Mouse (Mus musculus): ENCODE measurements around the gene Lhx2.

The Lhx2 gene

DNA sequence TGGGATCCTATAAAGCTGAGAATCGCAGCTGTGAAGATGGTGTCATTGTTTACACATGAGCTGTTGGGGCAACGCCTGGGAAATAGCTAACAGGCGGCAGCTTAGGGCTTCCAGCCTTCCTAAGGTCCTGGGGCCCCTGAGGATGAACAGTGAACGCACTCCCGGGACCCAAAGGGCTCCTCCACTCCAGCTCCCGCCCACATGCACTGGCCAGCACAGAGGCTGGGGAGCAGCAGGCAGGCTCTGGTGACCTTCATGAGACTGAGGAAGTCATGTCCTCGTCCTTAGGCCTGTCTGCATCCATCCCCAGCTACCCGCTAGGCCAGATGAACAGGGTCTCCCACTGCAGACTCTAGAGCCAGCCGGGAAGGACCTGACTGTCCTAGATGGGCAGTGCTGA lies 27.9 kb downstream of the Lhx2 start:
- DNase-seq, result no peak

- no peak for DNase-seq
Measured at GRCm38 (mm10) chr2:38367852-38368251, 28.8 kb downstream of the Lhx2 start.

GRCm38 (mm10) chr2:38368746-38369330 lies 29.8 kb downstream of the Lhx2 start:
- DNase-seq, result no peak

DNA sequence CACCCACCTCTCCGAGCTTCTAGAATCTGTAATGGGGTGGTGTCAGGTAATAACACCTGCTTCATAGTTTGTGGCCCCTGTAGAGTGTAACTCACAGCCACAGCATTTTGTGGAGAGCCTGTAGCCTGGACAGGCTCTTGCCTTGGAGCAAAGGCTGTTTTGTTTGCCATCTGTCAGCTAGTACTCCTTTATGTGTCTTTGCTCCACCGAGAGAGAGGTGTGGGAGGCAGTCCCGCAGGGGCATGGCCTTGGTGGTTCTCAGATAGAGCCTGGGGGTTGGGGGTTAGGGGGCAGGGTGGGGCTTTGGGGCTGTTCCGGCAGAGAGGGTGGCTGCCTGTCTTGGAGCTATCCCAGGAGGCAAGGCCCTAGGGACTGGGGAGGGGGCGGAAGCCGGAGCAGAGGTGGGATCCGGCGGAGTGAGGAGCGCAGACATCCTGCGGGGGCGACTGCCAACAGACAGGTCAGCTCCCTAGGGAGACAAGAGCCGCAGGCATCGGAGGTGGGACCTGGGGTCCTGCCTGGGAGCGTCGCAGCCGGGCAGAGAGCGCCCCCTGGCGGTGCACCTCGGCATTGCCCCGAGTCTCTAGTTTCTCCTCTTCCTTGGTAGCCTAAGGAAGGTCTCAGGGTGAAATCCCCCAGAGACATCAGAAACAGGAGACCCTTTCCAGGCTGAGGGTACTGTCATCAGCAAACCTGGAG lies 36.7 kb downstream of the Lhx2 start:
- DNase-seq, result peak; percentile 62

- no peak for DNase-seq
Measured at GRCm38 (mm10) chr2:38377254-38377653, 38.2 kb downstream of the Lhx2 start.

DNA sequence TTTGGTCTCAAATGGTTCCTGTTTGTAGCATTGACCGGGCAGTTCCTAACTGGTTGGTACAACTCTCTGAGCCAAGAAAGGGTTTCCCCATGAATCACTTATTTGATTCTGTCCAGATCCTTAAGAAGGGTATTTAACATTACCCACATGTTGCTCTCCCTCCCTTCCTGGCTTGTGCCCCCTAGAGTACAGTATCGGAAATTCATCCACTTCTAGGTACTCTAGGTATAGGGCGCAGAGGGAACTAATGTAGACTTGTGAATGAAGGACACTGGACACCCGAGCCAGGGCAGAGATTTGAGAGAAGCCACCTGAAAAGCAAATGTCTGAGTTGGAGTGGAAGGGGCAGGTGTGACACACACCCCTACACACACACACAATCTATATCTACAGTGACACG lies 39.3 kb downstream of the Lhx2 start:
- DNase-seq, result no peak

GRCm38 (mm10) chr2:38378849-38379545 lies 39.9 kb downstream of the Lhx2 start:
- no peak for DNase-seq

- no peak for DNase-seq
Measured at GRCm38 (mm10) chr2:38379546-38379870, 40.4 kb downstream of the Lhx2 start.

- no peak for DNase-seq
Measured at GRCm38 (mm10) chr2:38380136-38381083, 41.3 kb downstream of the Lhx2 start.

GRCm38 (mm10) chr2:38387568-38388262 lies 48.6 kb downstream of the Lhx2 start:
- no peak for DNase-seq

DNA sequence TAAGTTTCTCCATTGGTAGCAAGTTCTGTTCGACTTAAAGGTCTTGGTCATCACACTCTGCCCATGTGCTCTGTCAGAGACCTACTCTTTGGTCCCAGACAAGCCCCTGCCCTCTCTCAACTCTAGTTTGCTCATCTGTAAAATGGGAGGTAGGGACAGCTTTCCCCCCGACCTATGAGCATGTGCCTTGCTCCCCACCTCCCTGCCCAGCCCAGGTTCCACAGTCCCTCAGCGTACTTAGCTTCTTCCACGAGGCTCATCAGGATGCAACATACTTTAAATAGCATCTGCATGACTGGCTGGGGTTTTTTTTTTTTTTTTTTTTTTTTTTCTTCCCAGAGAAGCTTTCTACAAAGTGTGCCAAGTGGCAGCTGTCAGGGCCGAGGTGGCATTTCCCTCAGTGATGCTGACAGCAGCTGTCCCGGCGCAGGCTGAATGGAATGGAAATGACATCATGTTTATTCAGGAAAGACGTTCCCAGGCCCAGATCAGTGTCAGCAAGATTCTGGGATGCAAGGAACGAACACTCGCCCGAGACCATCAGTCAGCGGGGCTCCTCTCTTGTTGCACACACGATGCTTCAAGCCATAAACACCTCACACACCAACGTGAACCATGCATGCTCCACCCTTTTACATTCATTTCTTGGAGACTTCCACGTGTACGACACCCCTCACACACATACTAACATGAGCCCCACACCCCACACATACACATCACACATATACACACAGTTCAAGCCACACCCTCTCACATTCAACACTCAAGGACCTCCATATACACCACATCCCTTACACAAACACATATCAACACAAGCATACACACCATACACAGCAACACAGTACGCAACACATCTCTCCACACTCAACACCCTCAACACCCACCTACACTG lies 56.1 kb downstream of the Lhx2 start:
- no peak for DNase-seq

DNA sequence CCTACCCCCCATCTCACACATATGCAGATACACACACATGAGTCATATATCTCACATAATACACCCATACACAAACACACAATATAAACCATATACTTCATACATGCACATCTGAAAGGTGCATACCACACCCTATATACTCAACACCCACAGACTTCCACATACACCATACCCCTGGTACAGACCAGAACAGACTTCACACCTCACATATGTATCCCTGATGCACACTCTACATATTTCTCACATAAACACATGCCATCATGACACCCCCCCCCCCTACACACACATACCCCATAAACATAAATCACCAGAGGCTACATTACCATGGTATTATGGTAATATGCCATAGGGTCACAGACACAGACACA lies 56.8 kb downstream of the Lhx2 start:
- no peak for DNase-seq

GRCm38 (mm10) chr2:38397306-38397705 lies 58.2 kb downstream of the Lhx2 start:
- DNase-seq, result no peak

DNA sequence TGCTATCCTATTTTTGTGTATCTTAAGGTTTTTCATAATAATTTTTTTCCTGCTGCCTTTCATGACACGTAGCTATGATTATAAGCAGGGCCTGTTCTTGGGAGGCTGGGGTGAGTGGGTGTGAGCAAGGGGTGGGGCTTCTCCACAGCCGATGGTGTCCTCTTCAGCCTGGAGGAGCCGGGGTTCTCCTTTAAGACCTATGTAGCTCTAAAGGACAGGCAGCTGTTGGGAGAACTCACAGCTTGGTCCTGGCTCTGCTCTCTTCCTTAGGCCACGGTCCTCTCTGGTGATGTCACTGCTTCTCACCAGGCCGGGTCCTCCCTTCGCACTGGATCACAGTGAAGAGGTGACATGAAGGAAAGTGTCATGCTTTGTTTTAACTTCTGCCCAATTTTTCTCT lies 58.8 kb downstream of the Lhx2 start:
- DNase-seq, result no peak

DNA sequence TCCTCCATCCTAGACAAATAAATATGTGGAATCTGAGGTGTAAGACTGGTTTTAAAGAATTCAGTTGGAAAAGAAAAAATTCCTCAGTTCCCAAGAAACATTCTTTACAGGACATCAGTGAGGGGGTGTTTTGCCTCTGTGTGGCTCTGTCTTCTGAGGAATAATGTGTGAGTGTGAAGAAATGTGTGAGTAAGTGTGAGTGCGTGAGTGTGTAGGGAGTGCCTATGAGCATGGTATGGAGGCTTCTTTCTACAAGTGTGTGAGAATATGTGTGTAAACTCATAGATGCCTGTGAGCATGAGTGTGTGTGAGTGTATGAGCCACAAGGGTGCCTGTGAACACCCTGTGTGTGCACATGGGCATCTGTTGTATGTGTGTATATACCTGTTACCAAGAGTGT lies 63.5 kb downstream of the Lhx2 start:
- no peak for DNase-seq

DNA sequence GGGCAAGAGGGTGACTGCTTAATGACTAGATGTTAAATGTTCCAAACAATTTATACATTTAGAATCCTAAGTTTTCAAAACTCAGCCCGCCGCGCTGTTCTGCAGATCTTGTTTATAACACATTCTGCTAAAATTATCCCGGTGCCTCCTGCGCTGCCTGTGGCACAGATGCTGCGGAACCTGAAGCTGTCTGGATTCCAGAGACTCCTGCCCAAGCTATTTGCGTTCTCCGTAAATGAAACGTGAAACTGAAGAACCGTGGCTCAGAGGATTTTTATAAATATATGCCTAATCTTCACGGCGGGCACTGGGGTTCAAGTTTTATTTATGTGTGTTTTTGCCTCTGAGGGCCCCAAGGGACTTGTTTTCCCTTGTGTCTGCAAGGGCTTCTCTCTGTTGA lies 64.2 kb downstream of the Lhx2 start:
- DNase-seq, result no peak

- DNase-seq, result no peak
Measured at GRCm38 (mm10) chr2:38404007-38404596, 65.0 kb downstream of the Lhx2 start.

- DNase-seq, result no peak
Measured at GRCm38 (mm10) chr2:38405356-38405755, 66.3 kb downstream of the Lhx2 start.

- DNase-seq, result no peak
Measured at GRCm38 (mm10) chr2:38409309-38409708, 70.2 kb downstream of the Lhx2 start.

GRCm38 (mm10) chr2:38410227-38410626 lies 71.1 kb downstream of the Lhx2 start:
- no peak for DNase-seq

DNA sequence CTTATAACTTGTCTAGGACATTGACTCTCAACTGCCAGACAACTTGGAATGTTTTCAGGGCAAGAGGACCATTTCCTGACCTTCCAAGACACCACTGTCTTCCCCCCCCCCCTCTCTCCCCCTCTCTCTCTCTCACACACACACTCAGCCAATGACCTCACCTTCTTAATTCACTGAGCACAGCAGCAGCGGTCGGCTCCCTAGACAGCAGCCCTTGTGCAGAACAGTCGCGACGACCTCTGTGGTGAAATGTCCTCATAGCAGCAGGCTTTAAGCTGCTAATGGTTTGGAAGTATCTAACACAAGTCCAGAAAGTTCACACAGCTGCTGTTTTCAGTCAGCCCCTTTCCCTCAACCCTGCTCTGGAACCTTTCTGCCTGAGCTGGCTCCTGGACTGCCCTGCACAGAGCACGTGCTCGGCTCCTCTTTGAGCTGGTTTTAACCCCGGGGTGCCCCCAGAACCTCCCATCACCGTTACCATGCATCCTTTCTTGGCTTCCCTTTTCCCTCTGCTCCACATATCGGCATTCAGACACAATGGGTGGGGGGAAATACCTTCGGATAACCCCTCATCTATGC lies 73.6 kb downstream of the Lhx2 start:
- no peak for DNase-seq
